Mouse (Mus musculus) brain, embryonic 14.5 days (tissue): ENCODE data around the gene Focad.

ENCODE experiments used
- CTCF ChIP-seq: fragments of 200-500 bp; IDR thresholded peaks from 2 replicates; pipeline ENCODE4 v1.5.1; 2012; ENCODE audit warnings: inconsistent platforms, mild to moderate bottlenecking, moderate library complexity, borderline replicate concordance; ENCODE audit not compliant: insufficient read depth, insufficient read length; ENCODE audit errors: extremely low read depth
- POLR2A ChIP-seq: fragments of 200-500 bp; IDR thresholded peaks from 2 replicates; pipeline ENCODE4 v1.6.1; 2012; ENCODE audit warnings: mild to moderate bottlenecking, inconsistent platforms, borderline replicate concordance; ENCODE audit not compliant: poor library complexity, insufficient read depth, insufficient read length, severe bottlenecking; ENCODE audit errors: extremely low read depth

- no peak for TF ChIP-seq POLR2A
- TF ChIP-seq CTCF: no peak
Measured at GRCm38 (mm10) chr4:88334533-88334932, 240.1 kb downstream of the Focad start.
